Mouse (Mus musculus): ENCODE measurements around the gene Slc15a1.

GRCm38 (mm10) chr14:121450504-121451423 lies 54.3 kb downstream of the Slc15a1 start:
- TF ChIP-seq CTCF (conservative IDR thresholded peaks at IDR 0.05; ENCODE audit: insufficient read depth, insufficient read length, low read depth, low read length): peak; percentile 62
- TF ChIP-seq POLR2A (IDR thresholded peaks at IDR 0.05; ENCODE audit: low read depth, low read length): no peak

Measured in kidney, adult 2 months (tissue).